Mouse (Mus musculus) stomach, embryonic 15.5 days (tissue): ENCODE measurements around the gene Slc35b1. TPM values are rescaled to one million over a fixed set of nuclear protein-coding genes. Genes with fewer than 3 reads are reported as not detected.

ENCODE experiments used
- ATAC-seq: fragments of 200-750 bp; cut with Nextera tagmentation; 2 replicates; pipeline ENCODE4 v1.8.0; 2017; ENCODE audit warnings: low read depth, moderate number of reproducible peaks, moderate TSS enrichment; ENCODE audit not compliant: insufficient read depth, low FRiP score
- H3K27ac ChIP-seq: fragments of 300-500 bp; sonication (generic); 2 replicates; pipeline ENCODE4 v1.5.1; 2015; ENCODE audit warnings: mild to moderate bottlenecking, inconsistent platforms
- H3K27me3 ChIP-seq: fragments of 300-500 bp; sonication (generic); replicated peaks from 2 replicates; pipeline ENCODE4 v1.6.1; 2015; ENCODE audit warnings: inconsistent platforms
- H3K36me3 ChIP-seq: fragments of 300-500 bp; sonication (generic); 2 replicates; pipeline ENCODE4 v1.6.1; 2015; ENCODE audit warnings: inconsistent platforms
- H3K4me1 ChIP-seq: fragments of 300-500 bp; sonication (generic); 2 replicates; pipeline ENCODE4 v1.6.1; 2015; ENCODE audit warnings: inconsistent platforms
- H3K4me2 ChIP-seq: fragments of 300-500 bp; sonication (generic); 2 replicates; pipeline ENCODE4 v1.6.1; 2015; ENCODE audit warnings: mild to moderate bottlenecking, inconsistent platforms
- H3K4me3 ChIP-seq: fragments of 300-500 bp; sonication (generic); replicated peaks from 2 replicates; pipeline ENCODE4 v1.5.1; 2015; ENCODE audit warnings: inconsistent platforms
- H3K9ac ChIP-seq: fragments of 300-500 bp; sonication (generic); 2 replicates; pipeline ENCODE4 v1.6.1; 2015; ENCODE audit warnings: inconsistent platforms
- H3K9me3 ChIP-seq: fragments of 300-500 bp; sonication (generic); 2 replicates; pipeline ENCODE4 v1.6.1; 2016; ENCODE audit warnings: inconsistent platforms
- WGBS: fragments of 180-500 bp; shearing (Covaris S2); methylation state at CpG from one replicate; pipeline ENCODE4 v1.1.7; 2015; 5-methylcytosine and 5-hydroxymethylcytosine counted together
- polyA plus RNA-seq: library from polyadenylated mRNA; unstranded; fragments of >200 nt; fragmentation: Nextera tagmentation; extraction: Ambion mirVana; gene quantifications from 2 replicates; pipeline ENCODE4 v1.2.1, GENCODE M21; 2015

Slc35b1 gene
- polyA plus RNA-seq: 96.3 and 105 TPM in 2 replicates

DNA sequence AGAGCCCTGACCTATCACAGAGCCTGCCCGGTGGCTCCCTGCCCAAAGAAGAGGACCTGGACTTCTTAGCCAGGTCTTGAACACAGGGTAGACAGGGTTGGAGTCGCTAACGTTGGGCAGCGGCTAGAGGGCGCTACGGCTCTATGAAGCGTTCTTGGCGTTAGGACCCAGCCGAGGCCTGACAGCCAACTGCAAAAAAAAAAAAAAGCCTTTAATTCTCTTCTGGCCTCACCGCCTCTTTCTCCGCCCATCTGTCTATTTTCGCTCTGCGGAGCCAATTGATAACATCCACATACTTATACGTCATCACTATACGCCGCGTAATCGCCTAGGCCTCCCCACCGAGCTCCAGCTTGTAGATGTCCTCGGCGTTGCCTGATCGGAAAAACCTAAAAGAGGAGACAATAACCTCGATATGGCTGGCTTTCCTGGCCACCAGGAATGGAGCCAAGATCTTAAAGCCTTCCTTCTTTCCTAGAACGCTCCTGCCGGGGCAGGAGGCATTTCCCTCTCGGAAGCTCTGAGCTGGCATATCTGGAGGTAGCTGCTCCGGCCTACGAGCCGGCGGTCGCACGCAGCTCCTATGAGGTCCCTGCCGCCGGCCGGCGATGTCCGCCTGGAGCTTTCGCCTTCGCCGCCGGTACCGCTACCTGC, at the start of gene Slc35b1:
TSS of gene Slc35b1 (plus strand) at position 374 of the 654 bp plus-strand sequence.
- peak; percentile 92 for ATAC-seq
- H3K36me3 ChIP-seq: peaks cover 28% of the 10 kb centered on the region
- H3K9ac ChIP-seq: peak within 1 kb of the TSS; percentile 88
- peak within 1 kb of the TSS; percentile 87 for H3K4me3 ChIP-seq
- H3K27ac ChIP-seq: peak within 1 kb of the TSS; percentile 80
- H3K4me2 ChIP-seq: peak within 1 kb of the TSS; percentile 53
- no peaks in the 10 kb centered on the region for H3K27me3 ChIP-seq
- H3K9me3 ChIP-seq: no peaks in the 10 kb centered on the region
- WGBS: under 1% methylated on average over 42 of the region's 42 CpGs
- H3K4me1 ChIP-seq: 0 out of 2 replicates have a peak, but pooled peaks cover 5% of the 10 kb centered on the region

DNA sequence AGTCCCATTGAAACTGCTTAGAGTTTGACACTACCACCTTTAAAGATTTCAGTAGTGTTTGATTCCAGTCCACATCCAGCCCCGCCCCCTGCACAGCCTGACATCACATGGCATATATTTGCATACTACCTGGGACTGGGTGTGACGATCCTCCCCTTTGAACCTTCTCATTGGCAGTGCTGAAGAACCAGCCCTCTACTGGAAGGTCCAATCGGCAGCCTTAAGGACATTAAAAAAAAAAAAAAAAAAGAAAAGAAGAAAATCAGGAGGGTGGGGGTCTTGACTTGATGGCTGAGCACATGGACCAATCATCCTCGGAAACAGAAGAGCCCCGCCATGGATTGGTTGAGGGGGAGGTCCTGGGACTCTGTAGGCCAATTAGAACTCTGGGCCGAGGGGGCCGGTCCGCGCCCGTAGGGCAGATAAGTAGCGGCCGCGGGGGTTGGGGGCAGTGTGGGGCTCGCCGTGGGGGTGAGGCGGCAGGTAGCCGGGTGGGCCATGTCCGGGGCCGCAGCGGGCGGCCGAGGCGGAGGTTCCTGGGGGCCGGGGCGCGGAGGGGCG, 47.8 kb upstream of the Slc35b1 start, which contains the start of gene Fam117a:
TSS of gene Fam117a (plus strand) at position 451 of the 561 bp plus-strand sequence.
- Histone ChIP-seq H3K9me3 (no peaks in the 10 kb centered on the region), H3K4me1 (peaks cover 26% of the 10 kb centered on the region; the same call in 1 of the 2 replicates), H3K9ac (peak within 1 kb of the TSS; percentile 66), H3K4me2 (peak within 1 kb of the TSS; percentile 81), H3K36me3 (no peaks in the 10 kb centered on the region), H3K27ac (peak within 1 kb of the TSS; percentile 80), H3K27me3 (no peaks in the 10 kb centered on the region), H3K4me3 (peak within 1 kb of the TSS; percentile 98)
- peak; percentile 95 for ATAC-seq
- WGBS: under 1% methylated on average over 23 of the region's 27 CpGs

DNA sequence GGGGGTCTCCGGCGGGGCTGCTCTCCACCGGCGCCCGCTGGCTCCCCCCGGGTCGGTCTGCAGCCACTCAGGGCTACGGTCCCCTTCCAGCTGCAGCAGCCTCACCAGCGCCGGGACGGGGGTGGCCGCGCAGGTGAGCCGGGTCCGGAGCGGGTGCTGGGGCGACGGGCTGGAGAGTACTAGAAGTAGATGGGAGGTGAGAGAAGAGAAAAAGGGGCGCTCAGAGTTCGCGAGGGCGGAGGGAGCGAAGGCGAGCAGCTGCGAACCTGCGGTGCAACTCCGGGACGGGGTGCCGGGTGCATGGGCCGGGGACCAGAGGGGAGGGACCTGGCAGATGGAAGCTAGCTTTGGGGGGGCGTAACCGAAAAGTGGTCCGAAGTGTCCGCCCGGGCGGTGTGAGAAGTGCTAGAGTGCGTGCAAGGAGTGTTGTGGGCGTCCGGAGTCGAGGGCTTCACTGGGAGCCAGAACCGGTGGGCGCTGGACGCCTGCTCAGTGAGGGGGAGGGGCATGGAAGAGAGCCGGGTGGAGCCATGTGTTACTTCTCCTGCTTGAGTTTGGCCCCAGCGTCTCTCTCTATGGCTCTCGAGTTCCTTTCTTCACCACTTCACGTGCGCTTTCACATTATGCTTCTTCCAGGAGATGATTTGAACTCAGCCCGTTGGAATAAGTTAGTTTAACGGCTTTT, 47.2 kb upstream of the Slc35b1 start:
- peak overlapping the region; percentile 81 for H3K4me2 ChIP-seq
- peak; percentile 37 for ATAC-seq
- peak overlapping the region; percentile 66 for H3K9ac ChIP-seq
- H3K9me3 ChIP-seq: no peaks in the 10 kb centered on the region
- WGBS: under 1% methylated on average over 50 of the region's 50 CpGs
- H3K4me3 ChIP-seq: peak overlapping the region; percentile 98
- no peaks in the 10 kb centered on the region for H3K36me3 ChIP-seq
- H3K27ac ChIP-seq: peak overlapping the region; percentile 80
- H3K27me3 ChIP-seq: no peaks in the 10 kb centered on the region
- peaks cover 26% of the 10 kb centered on the region; the same call in 1 of the 2 replicates for H3K4me1 ChIP-seq

DNA sequence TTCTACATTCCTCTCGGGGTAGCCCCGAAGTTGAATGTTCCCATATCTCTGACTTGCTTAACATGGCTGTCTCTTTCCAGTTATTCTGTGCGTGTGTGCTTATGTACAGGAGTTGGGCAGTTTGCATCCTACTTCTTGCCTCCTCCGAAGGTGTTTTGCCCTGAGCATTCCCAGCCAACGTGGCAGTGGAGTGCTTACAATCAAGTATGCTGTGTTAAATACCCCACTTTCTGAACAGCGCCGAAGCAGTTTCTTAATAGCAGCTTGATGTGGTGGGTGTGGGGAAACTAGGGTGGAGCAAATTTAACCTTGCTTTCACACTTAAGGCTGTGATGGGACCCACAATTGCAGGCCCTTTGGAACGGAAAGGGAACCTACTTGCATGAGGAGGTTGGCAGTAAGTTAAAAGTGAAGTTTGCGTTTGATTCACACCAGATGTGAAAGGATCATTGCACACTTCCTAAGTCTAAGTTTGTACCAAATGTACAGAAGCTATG, 46.6 kb upstream of the Slc35b1 start:
- peak overlapping the region; percentile 81 for H3K4me2 ChIP-seq
- H3K9ac ChIP-seq: peak overlapping the region; percentile 66; the same call in 1 of the 2 replicates
- peak overlapping the region; percentile 80 for H3K27ac ChIP-seq
- no peak for ATAC-seq
- no peaks in the 10 kb centered on the region for H3K27me3 ChIP-seq
- H3K9me3 ChIP-seq: no peaks in the 10 kb centered on the region
- peak overlapping the region; percentile 98 for H3K4me3 ChIP-seq
- H3K4me1 ChIP-seq: peaks cover 26% of the 10 kb centered on the region; the same call in 1 of the 2 replicates
- 19% methylated on average over 9 of the region's 9 CpGs for WGBS
- H3K36me3 ChIP-seq: no peaks in the 10 kb centered on the region

DNA sequence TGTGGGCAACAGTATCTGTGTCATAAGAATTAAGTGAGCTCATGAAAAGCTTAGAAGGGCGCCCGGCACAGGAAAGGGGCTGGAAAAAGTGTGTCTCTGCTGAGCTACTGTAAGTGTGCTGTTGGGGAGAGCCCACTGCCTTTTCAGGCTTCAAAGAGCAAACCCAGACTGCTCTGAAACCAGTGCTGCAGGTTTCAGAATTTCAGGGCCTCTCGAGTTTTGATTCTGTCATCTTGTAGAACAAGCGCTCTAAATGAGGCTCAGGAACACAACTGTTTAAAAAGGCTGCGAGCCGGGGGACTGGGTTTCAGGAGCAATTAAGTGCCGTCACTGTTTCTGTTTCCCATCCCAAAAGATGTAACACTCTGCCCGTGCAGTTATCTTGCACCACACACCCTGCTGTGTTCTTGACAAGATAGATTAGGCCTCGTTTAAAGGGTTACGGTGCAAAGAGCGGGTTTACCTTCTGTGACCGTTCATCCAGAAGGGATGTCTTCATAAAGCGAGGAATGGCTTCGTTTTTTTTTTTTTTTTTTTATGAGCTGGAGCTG, 44.9 kb upstream of the Slc35b1 start:
- no peaks in the 10 kb centered on the region for H3K9me3 ChIP-seq
- no peak; the same call in 1 of the 2 replicates for ATAC-seq
- WGBS: 17% methylated on average over 14 of the region's 14 CpGs
- no peak overlapping the region for H3K9ac ChIP-seq
- H3K36me3 ChIP-seq: no peaks in the 10 kb centered on the region
- H3K27me3 ChIP-seq: no peaks in the 10 kb centered on the region
- H3K4me3 ChIP-seq: peak overlapping the region; percentile 3; the same call in 1 of the 2 replicates
- peak overlapping the region; percentile 81 for H3K4me2 ChIP-seq
- H3K27ac ChIP-seq: peak overlapping the region; percentile 42
- H3K4me1 ChIP-seq: peaks cover 29% of the 10 kb centered on the region; the same call in 1 of the 2 replicates

DNA sequence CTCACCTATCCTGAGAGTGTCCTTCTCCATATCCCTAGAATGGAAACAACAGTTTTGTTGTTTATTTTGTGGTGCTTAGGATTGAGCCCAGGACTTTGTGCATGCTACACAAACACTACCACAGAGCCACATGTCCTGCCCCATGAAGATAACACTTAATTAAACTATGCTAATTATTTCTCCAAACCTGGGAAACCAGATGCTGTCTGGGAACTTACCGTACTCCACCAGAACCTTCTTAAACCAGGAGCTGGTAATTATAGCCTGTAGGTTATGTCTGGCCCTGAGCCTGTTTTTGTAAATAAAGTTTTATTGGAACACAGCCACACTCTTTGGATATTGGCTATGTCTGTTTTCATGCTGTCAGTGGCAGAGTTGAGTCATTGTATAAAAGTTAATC, 44.2 kb upstream of the Slc35b1 start:
- H3K4me1 ChIP-seq: peaks cover 34% of the 10 kb centered on the region; the same call in 1 of the 2 replicates
- no peak overlapping the region for H3K4me2 ChIP-seq
- WGBS: 76% methylated on average over 1 of the region's 1 CpGs
- H3K9me3 ChIP-seq: no peaks in the 10 kb centered on the region
- no peak for ATAC-seq
- peak overlapping the region; percentile 3; the same call in 1 of the 2 replicates for H3K4me3 ChIP-seq
- no peaks in the 10 kb centered on the region for H3K27me3 ChIP-seq
- H3K27ac ChIP-seq: no peak overlapping the region
- no peaks in the 10 kb centered on the region for H3K36me3 ChIP-seq
- no peak overlapping the region for H3K9ac ChIP-seq

DNA sequence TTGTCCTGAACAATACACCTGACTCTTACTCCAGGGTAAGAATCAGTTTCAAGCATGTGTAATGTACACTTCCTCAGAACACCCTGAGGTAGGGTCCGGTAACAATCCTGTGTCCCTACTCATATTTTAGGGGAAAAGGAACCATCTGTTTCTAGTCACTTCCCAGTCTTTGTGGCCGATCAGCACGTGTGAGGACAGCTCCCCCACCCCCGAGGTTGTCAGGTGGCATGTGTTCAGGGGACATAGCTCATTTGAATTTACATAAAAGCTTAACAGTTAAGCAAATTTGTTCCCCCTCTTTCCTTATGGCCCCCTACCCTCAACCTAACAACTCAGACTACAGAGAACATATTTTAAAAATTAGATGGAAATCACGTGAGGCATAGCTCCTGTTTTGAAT, 43.8 kb upstream of the Slc35b1 start:
- H3K4me1 ChIP-seq: peaks cover 35% of the 10 kb centered on the region; the same call in 1 of the 2 replicates
- H3K27me3 ChIP-seq: no peaks in the 10 kb centered on the region
- no peak overlapping the region for H3K4me2 ChIP-seq
- no peaks in the 10 kb centered on the region for H3K36me3 ChIP-seq
- 52% methylated on average over 5 of the region's 5 CpGs for WGBS
- H3K4me3 ChIP-seq: no peak overlapping the region
- H3K27ac ChIP-seq: no peak overlapping the region
- H3K9me3 ChIP-seq: no peaks in the 10 kb centered on the region
- no peak overlapping the region for H3K9ac ChIP-seq
- ATAC-seq: no peak

DNA sequence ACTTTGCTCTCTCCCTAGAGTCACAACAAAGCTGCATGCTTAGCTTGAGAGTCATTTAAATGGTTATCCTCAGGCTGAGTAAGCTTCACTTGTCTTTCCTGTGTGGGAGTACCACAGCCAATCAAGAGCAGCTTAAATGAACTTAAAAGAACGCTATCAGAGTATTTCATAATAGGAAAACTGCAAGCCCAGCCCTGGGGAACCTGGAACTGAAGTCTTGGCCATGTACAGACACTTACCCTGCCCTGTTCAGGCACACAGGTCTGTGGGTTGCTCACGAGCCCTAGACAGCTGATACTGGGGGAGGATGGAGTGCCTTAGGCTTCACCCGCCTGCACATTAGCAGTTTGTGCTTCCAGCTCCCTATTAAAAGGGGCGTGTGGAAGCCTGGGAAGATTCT, 41.3 kb upstream of the Slc35b1 start:
- H3K9ac ChIP-seq: no peak overlapping the region
- H3K36me3 ChIP-seq: 0 out of 2 replicates have a peak, but pooled peaks cover 3% of the 10 kb centered on the region
- H3K27me3 ChIP-seq: no peaks in the 10 kb centered on the region
- H3K4me3 ChIP-seq: no peak overlapping the region
- H3K4me2 ChIP-seq: no peak overlapping the region
- H3K27ac ChIP-seq: no peak overlapping the region
- WGBS: 65% methylated on average over 4 of the region's 4 CpGs
- no peak for ATAC-seq
- peaks cover 24% of the 10 kb centered on the region; the same call in 1 of the 2 replicates for H3K4me1 ChIP-seq
- H3K9me3 ChIP-seq: no peaks in the 10 kb centered on the region

DNA sequence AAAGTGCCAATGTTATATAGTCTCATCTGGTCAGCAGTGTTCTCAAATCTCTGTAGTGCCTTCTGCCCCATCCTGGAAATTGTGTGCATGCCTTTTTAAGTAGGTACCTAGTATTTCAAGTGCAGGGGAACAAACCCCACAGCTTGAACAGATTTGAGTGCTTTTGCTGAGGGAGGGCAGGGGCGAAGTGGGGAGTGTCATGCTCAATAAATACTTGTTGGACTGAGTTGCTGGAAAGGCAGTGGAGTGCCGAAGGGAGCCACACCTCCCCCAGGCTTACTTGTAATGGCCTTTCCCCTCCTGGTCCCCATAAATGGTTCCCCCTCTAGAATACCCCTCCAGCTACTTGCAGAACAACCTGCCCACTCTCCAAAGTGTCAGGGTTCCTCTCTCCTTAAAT, 40.3 kb upstream of the Slc35b1 start:
- H3K9me3 ChIP-seq: no peaks in the 10 kb centered on the region
- H3K27me3 ChIP-seq: no peaks in the 10 kb centered on the region
- H3K9ac ChIP-seq: no peak overlapping the region
- no peak overlapping the region for H3K4me2 ChIP-seq
- ATAC-seq: no peak
- H3K27ac ChIP-seq: no peak overlapping the region
- 0 out of 2 replicates have a peak, but pooled peaks cover 3% of the 10 kb centered on the region for H3K36me3 ChIP-seq
- 60% methylated on average over 2 of the region's 2 CpGs for WGBS
- peaks cover 14% of the 10 kb centered on the region; the same call in 1 of the 2 replicates for H3K4me1 ChIP-seq
- no peak overlapping the region for H3K4me3 ChIP-seq

DNA sequence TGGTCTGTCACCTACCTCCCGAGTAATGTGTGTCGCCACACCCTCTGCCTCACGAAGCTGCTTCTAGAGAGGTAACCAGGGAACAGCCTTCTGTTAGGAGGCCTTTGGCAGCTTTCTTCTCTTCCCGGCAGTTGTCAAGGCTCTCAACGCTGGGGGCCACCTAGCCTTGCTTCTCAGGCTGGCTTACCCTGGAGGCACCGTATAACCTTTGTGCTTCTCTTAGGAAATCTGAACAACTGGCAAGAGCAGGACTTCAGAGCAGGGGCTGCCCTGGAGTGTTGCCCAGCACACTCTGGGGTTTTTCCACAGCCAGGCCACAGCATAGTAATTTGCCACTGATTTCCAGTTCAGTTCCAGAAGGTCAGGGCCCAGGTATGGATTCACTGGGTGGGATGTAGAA, 34.2 kb upstream of the Slc35b1 start:
- ATAC-seq: no peak; the same call in 1 of the 2 replicates
- no peak overlapping the region for H3K4me2 ChIP-seq
- no peaks in the 10 kb centered on the region for H3K9me3 ChIP-seq
- H3K9ac ChIP-seq: no peak overlapping the region
- no peak overlapping the region for H3K27ac ChIP-seq
- H3K4me3 ChIP-seq: no peak overlapping the region
- 61% methylated on average over 6 of the region's 6 CpGs for WGBS
- no peaks in the 10 kb centered on the region for H3K27me3 ChIP-seq
- H3K4me1 ChIP-seq: peaks cover 7% of the 10 kb centered on the region
- 0 out of 2 replicates have a peak, but pooled peaks cover 3% of the 10 kb centered on the region for H3K36me3 ChIP-seq

DNA sequence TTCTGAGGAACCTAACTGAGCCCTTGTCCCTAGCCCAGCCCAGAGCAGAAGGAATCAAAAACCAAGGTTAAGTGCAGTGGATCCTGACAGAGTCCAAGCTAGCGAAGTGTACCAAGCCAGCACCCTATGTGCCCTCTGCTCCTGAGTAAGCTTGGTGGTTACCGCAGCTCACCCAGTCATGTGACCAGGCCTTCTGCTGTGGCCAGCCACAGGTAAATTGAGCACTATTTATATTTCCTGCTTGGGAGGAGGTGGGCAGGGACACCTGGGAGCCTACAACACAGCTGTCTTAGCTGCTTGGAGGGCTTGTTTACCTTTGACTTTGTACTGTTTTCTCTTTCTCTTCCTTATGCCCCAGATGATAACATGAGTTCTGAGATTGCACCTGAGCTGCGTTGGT, 33.5 kb upstream of the Slc35b1 start:
- Histone ChIP-seq H3K36me3 (0 out of 2 replicates have a peak, but pooled peaks cover 3% of the 10 kb centered on the region), H3K27me3 (no peaks in the 10 kb centered on the region), H3K4me2 (no peak overlapping the region), H3K27ac (no peak overlapping the region), H3K4me1 (peaks cover 7% of the 10 kb centered on the region), H3K9ac (no peak overlapping the region), H3K9me3 (no peaks in the 10 kb centered on the region), H3K4me3 (no peak overlapping the region)
- 66% methylated on average over 3 of the region's 3 CpGs for WGBS
- peak; percentile 70 for ATAC-seq
